Mouse (Mus musculus): ENCODE measurements around the gene Ispd. TPM values are rescaled to one million over a fixed set of nuclear protein-coding genes. Genes with fewer than 3 reads are reported as not detected.

Gene Ispd
- total RNA-seq, 4 experiments from 2014 or later, result 2.7 to 3.5 (median 3.3) TPM

DNA sequence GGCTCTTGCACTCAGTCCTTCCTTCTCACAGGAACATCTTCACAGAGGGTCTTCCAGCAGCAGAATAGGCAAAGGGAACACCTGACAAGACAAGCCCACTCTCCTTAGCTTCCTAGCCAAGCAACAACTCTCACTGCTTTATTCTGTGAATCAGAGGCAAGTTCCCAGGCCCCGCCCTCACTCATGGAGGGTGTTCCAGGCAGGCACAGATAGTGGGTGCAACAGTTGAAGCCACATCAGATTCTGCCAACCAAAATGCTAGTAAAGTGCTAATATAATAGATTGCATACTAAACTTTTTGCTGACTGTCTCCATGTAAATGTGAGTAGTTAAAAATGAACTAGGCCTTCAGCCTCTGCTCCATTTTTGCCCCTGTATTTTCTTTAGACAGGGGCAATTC is 173.4 kb downstream of the Ispd start:
- DNase-seq (ENCODE audit: low spot score in 2 of 2), result no peak

DNA sequence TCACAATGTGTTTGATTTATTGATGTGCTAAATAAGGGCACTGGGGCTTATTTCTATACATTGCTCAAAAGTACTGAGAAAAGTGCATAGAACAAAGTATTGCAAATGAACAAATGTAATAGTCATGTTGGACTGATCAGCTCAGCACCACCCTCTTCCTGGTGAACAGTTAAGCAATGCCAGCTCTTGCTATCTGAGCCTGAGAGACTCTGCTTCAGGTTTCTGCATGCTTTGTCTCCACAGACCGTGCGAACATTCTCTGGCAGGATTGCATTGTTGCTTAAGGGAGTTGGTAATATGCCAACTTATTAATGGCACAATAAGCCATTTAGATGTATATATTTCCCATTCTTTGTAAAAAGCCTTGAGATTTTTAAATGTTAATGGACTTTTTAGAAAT is 182.9 kb downstream of the Ispd start:
- DNase-seq (ENCODE audit: low spot score in 2 of 2), result no peak

- no peak for DNase-seq (ENCODE audit: low spot score in 2 of 2)
Observed at GRCm38 (mm10) chr12:36566974-36567373, 185.7 kb downstream of the Ispd start.

DNA sequence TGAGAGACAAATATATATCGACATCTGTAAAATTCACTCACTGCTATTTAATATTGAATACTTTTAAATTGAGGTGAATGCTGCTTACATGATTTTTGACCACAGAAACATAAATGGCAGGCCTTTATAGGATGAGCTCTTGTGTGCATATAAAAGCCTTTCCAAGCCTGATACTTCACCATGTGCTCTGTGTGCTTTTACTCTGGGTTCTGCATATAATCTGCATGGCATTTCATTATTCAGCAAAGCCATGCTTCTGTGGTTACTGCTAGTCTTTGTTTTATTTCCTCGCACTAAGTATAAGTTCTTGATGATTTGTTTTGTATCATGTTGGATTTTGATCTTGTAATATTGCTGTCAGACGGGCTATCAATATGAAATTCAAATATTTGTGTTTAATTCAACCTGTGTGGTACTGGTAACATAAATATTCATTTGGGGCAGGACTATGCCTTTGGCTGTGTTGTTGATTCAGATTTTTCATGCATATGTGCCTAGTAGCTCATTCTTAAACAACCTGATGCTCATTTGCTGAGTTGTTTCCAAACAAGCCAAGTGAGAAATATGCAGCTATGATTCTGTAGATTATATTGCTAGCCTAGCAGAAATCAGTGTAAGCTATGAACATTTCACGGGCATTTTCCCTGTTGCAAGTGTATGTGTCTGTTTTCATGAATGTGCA is 189.3 kb downstream of the Ispd start:
- no peak for DNase-seq (ENCODE audit: low spot score in 2 of 2)

DNA sequence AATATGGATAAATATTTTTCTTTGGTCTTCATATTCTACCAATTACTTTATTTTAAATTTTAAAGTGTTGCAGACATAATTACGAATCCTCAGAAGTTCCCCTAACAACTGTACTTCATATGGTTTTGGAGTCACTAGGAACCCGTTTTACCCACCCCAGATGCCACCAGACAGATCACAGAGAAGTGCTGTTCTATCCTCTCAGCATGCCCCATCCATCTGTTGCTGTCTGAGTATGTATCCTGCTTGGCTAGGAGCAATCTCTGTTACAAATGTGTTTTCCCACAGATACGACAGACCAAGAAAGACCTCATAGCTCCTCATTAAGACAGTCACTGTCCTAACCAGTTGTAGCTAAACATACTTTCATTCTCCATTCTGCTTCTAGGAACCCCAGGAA is 203.6 kb downstream of the Ispd start:
- DNase-seq (ENCODE audit: low spot score in 2 of 2), result no peak

GRCm38 (mm10) chr12:36597539-36598250 is 216.4 kb downstream of the Ispd start:
- DNase-seq (ENCODE audit: low spot score in 2 of 2), result no peak

DNA sequence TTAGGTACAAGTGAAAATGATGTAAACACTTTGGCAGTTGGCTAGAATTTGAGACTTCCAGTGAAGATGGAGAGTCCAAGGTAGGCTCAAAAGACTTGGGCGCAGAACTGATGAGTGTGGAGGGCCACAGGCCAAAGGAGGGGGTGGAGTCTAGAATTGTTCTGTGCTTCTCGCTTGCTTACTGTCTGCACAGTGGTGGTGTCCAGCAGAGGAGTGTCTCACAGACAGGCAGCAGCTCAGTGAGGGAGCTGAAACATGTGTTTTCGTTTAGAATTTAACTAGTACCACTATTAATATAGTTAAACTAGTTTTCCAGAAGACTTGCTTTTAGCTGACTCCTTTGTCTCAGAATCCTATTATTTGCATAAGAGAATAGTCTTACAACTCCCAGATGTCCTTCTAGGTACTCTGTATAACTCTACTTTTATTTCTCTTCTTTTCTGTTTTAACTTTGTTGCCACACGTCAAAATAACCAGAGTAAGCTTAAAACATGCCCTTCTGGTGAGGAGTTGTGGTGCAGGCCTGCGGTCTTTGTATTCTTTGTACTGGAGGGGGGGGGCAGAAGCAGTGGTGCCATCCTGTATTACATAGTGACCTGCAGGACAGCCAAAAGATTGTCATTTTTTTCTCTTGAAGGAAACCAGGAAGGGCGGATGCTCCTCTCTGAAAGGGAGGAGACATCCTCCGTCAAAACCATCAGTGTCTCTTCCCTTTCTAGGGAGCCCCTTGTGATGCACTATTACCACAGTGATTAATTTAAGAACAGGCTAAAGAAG is 240.9 kb downstream of the Ispd start:
- no peak for DNase-seq (ENCODE audit: low spot score in 2 of 2)

DNA sequence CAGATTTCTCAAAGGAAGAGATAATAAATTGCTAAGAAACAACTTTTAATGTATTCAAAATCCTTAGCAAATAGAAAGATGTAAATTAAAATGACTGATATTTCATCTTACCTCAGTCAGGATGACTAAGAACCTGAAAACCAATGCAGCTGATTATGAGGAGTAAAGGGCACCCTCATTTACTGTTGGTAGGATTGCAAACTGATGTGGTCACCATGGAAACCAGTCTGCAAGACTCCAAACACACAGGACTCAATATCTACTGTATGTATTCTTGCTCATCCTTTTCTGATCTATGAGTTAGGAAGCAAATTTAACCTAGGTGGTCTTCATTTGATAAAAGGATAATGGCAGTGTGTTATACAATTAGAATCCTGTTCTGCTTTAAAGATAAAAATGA is 246.0 kb downstream of the Ispd start:
- no peak for DNase-seq (ENCODE audit: low spot score in 2 of 2)

GRCm38 (mm10) chr12:36632427-36632826 is 251.2 kb downstream of the Ispd start:
- DNase-seq (ENCODE audit: low spot score in 2 of 2), result no peak

DNA sequence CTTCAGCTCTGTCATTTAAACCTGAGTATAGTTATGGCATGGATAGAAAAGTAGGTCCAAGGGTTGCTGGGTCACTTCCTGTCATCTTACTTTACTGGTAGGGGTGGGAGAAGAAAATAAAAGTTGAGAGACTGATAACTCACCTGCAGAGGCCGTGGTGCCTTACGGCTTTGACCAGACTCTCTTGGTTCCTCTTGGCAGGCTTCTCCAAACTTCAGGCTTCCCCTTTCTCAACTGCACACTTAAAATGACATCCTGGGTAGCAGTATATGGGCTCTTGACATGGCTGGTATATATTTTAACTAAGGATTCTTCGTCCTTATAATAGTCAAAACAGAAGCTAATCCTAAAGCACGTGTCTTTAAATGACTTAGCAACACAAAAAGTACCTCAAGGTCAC is 266.3 kb downstream of the Ispd start:
- no peak for DNase-seq (ENCODE audit: low spot score in 2 of 2)

- peak in 1 of 2 experiments; percentile 5 for DNase-seq (ENCODE audit: low spot score in 2 of 2)
Observed at GRCm38 (mm10) chr12:36662496-36662895, 281.2 kb downstream of the Ispd start.

DNA sequence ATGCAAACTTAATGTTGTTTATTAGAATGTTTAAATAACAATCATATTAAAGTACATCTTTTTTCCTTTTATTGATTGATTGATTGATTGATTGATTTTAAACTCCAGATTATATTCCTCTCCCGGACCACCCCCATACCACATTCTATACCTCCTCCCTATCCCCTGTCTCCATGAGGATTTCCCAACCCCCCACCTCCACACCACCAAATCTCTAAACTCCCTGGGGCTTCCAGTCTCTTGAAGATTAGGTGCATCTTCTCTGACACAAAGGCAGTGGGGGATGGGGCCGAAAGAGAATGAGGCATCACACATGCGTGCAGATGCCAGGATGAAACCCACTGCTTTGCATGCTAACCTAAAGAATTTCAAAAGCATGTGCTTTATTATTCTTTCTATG is 283.5 kb downstream of the Ispd start:
- DNase-seq (ENCODE audit: low spot score in 2 of 2), result no peak

- no peak for DNase-seq (ENCODE audit: low spot score in 2 of 2)
Observed at GRCm38 (mm10) chr12:36666771-36667170, 285.5 kb downstream of the Ispd start.

DNA sequence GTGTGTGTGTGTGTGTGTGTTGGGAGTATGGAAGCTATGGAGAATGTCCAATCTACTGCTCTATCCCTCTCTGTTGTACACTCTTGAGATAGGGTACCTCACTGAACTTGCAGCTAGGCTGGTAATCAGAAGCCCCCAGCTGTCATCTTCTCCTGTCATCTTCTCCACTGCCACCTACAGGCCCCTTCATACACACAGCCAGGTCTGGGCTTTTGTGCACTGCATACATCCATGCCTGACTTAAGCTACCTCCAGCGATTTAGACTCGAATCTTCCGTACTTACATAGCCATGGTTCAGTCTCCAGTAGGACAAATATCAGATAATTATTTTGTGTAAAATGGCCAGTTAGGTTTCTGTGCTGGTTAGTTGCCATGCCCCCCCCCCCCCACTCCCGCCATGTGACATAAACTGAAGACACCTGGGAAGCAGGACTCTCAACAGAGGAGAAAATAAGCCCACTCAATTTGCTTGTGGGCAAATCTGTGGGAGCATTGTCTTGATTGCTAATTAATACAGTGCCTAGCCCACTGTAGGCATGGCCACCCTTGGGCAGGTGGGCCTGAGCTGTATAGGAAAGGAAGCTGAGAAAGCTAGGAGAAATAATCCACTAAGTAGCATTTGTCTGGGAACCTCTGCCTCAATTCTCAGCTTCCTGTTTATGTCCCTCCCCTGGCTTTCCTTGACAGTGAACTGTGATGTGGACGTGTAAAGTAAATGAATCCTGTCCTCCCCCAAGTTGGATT is 289.1 kb downstream of the Ispd start:
- no peak for DNase-seq (ENCODE audit: low spot score in 2 of 2)

DNA sequence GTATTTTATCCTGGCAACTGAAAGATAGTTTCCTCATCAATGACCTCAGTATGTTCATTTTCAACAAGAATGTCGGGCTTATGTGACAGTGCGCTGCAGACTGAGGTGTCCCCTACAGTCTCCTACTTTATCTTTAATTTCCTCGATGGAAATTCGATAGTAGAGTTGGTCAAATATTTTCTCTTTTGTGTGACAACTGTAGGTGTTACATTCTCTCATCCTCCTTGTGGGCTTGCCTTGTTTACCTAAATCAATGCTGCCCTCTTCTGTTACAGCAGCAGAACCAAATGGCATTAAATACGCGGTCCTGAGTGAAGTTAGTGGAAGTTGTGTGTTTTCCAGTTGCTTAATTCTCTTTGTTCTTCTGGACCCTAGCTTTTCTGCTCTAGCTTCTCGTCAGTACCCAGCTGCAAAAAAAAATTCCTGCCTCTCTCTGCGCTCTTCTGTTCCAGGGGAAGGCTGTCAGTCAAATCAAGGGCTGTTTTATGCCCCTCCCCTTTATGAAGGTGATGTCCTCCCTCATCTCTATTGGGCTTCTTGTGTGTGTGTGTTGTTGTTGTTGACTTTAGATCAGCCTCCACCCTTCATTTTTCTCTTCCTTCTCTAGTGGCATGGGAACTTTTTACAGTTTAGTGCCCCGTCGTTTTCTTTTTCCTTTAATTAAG is 289.8 kb downstream of the Ispd start:
- DNase-seq (ENCODE audit: low spot score in 2 of 2), result no peak

GRCm38 (mm10) chr12:36674481-36674880 is 293.2 kb downstream of the Ispd start:
- DNase-seq (ENCODE audit: low spot score in 2 of 2), result no peak

DNA sequence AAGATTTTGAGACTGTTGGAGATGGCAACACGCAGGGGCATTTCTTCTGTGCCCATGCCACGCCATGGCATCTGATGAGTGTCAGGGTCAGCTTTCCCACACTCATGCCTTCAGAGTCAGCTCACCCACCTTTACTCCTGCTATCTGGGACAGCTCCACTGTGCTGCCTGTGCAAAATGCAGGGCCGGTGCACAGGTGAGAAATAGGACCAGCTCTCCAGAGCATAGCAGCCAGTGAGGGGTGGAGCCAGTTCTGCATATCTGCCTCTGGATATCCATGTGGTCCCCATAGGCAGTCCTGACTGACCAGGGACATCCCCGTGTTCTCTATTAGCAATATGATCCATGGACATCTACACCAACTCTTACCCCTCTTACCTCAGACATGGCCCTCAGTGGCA is 297.0 kb downstream of the Ispd start:
- no peak for DNase-seq (ENCODE audit: low spot score in 2 of 2)

DNA sequence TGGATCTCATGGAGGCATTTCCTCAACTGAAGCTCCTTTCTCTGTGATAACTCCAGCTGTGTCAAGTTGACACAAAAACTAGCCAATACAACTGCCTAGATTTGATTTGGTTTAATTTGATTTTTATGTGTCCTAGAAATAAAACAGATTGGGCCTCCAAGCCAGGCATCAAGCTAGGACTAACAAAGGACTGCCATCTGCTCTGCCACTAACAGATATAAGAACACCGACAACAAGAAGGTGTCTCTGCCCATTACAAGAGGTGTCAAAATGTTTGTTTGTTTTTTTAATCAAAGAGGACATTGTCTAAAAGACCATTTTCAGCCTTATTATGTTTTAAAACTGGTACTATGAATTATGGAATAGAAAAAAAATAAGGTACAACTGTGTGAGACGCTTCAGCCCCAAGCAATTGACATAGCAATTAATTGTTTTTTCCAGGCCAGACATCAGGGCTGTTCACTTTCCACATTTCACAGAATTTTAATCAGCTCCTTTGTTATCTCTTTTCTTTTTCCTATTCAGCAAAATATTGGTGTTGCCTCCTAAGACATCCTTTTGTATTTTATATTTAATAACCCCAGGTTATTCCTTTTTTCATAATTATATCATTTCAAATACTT is 299.7 kb downstream of the Ispd start:
- no peak for DNase-seq (ENCODE audit: low spot score in 2 of 2)

- DNase-seq (ENCODE audit: low spot score in 2 of 2), result no peak
Observed at GRCm38 (mm10) chr12:36681779-36682178, 300.5 kb downstream of the Ispd start.

GRCm38 (mm10) chr12:36694072-36694471 is 312.8 kb downstream of the Ispd start:
- DNase-seq (ENCODE audit: low spot score in 2 of 2), result no peak

DNA sequence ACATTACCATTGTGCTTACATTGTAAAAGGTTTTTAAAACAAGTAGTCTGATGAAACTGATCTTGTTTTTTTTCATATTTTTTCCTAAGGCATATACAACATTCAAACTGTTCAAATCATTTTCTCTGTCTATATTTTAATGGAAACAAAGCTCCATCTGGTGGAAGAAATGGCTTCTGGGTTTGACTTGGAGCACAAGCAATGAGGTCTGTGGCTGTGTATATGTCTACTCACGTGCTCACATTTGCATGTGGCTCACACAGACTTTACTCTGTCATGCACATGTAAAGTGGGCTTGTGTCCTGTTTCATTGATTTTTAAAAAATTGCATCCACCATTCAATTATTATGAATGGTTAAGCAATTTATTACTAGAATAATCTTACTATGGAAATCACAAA is 323.1 kb downstream of the Ispd start:
- no peak for DNase-seq (ENCODE audit: low spot score in 2 of 2)

All from gastrocnemius, adult 8-10 months (tissue).